Mouse (Mus musculus): Measurements from ENCODE around the gene Usp35. TPM values are rescaled to one million over a fixed set of nuclear protein-coding genes. Genes with fewer than 3 reads are reported as not detected.

Gene Usp35
- polyA plus RNA-seq, 2 experiments: 0.14 to 0.36 TPM

DNA sequence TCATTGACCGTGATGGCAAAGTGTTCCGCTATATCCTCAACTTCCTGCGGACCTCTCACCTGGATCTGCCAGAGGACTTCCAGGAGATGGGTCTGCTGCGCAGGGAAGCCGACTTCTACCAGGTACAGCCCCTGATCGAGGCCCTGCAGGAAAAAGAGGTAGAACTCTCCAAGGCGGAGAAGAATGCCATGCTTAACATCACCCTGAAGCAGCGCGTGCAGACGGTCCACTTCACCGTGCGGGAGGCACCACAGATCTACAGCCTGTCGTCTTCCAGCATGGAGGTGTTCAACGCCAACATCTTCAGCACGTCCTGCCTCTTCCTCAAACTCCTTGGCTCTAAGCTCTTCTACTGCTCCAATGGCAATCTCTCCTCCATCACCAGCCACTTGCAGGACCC is 15.6 kb upstream of the Usp35 start:
- H3K9me3 ChIP-seq (ENCODE audit: control insufficient read depth, low read length): no peaks in the 10 kb centered on the region
- H3K4me3 ChIP-seq (ENCODE audit: insufficient read depth in 1 of 2, low read depth in 2 of 2, low read length in 2 of 2): no peak overlapping the region
- no peak overlapping the region for H3K4me2 ChIP-seq (ENCODE audit: low read depth)
- ATAC-seq (ENCODE audit: insufficient read depth) (no peak), DNase-seq (ENCODE audit: low read depth in 3 of 3, low spot score in 3 of 3) (no peak)
- 85% methylated on average over 15 of the region's 15 CpGs for WGBS (ENCODE audit: insufficient replicate concordance)
- TF ChIP-seq CTCF (IDR thresholded peaks at IDR 0.05; ENCODE audit: low read depth) (no peak), EP300 (IDR thresholded peaks at IDR 0.05; ENCODE audit: low read depth) (no peak)
- no peaks in the 10 kb centered on the region for H3K36me3 ChIP-seq (replicated peaks; ENCODE audit: control insufficient read depth, insufficient read depth, low read depth)
- no peak overlapping the region for H3K9ac ChIP-seq (replicated peaks)
- no peak overlapping the region for H3K27ac ChIP-seq
- no peaks in the 10 kb centered on the region for H3K27me3 ChIP-seq (ENCODE audit: control insufficient read depth, insufficient read depth, low read length)
- H3K4me1 ChIP-seq (replicated peaks; ENCODE audit: control insufficient read depth in 2 of 2, insufficient read depth in 2 of 2, low read length in 1 of 2): peaks cover 2 to 9% of the 10 kb centered on the region in 2 experiments; a peak in 3 of 4 replicates

DNA sequence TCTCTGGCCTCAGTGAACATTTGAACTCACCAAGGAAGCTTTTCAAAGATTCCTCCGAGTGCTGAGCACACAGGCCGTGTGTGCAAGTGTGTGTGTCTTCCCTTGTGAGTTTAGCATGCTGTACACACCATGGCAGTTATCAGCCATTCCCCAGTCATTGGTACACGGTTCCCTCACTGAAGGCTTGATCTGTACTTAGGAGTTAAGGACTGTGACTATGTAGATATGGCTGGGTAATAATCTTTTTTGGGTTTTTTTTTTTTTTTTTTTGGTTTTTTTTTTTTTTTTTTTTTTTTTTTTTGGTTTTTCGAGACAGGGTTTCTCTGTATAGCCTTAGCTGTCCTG is 15.0 kb upstream of the Usp35 start:
- no peaks in the 10 kb centered on the region for H3K27me3 ChIP-seq (ENCODE audit: control insufficient read depth, insufficient read depth, low read length)
- DNase-seq (ENCODE audit: low read depth in 3 of 3, low spot score in 3 of 3) (no peak), ATAC-seq (ENCODE audit: insufficient read depth) (peak; percentile 81)
- peaks cover 4 to 11% of the 10 kb centered on the region in 2 experiments for H3K4me1 ChIP-seq (replicated peaks; ENCODE audit: control insufficient read depth in 2 of 2, insufficient read depth in 2 of 2, low read length in 1 of 2)
- no peak overlapping the region for H3K9ac ChIP-seq (replicated peaks)
- H3K4me2 ChIP-seq (ENCODE audit: low read depth): no peak overlapping the region
- H3K36me3 ChIP-seq (replicated peaks; ENCODE audit: control insufficient read depth, insufficient read depth, low read depth): no peaks in the 10 kb centered on the region
- WGBS (ENCODE audit: insufficient replicate concordance): 21% methylated on average over 3 of the region's 4 CpGs
- H3K27ac ChIP-seq: no peak overlapping the region
- TF ChIP-seq CTCF (IDR thresholded peaks at IDR 0.05; ENCODE audit: low read depth) (no peak), EP300 (IDR thresholded peaks at IDR 0.05; ENCODE audit: low read depth) (peak; percentile 50)
- no peak overlapping the region for H3K4me3 ChIP-seq (ENCODE audit: insufficient read depth in 1 of 2, low read depth in 2 of 2, low read length in 2 of 2)
- H3K9me3 ChIP-seq (ENCODE audit: control insufficient read depth, low read length): no peaks in the 10 kb centered on the region

- TF ChIP-seq CTCF (IDR thresholded peaks at IDR 0.05; ENCODE audit: low read depth) (no peak), EP300 (IDR thresholded peaks at IDR 0.05; ENCODE audit: low read depth) (no peak)
- Histone ChIP-seq H3K4me3 (ENCODE audit: insufficient read depth in 1 of 2, low read depth in 2 of 2, low read length in 2 of 2) (no peak overlapping the region), H3K9ac (replicated peaks) (no peak overlapping the region), H3K27me3 (ENCODE audit: control insufficient read depth, insufficient read depth, low read length) (no peaks in the 10 kb centered on the region), H3K36me3 (replicated peaks; ENCODE audit: control insufficient read depth, insufficient read depth, low read depth) (no peaks in the 10 kb centered on the region), H3K4me1 (replicated peaks; ENCODE audit: control insufficient read depth in 2 of 2, insufficient read depth in 2 of 2, low read length in 1 of 2) (peaks cover 7 to 16% of the 10 kb centered on the region in 2 experiments), H3K9me3 (ENCODE audit: control insufficient read depth, low read length) (no peaks in the 10 kb centered on the region), H3K27ac (no peak overlapping the region), H3K4me2 (ENCODE audit: low read depth) (no peak overlapping the region)
- WGBS (ENCODE audit: insufficient replicate concordance): 38% methylated on average over 9 of the region's 9 CpGs
- ATAC-seq (ENCODE audit: insufficient read depth): peak; percentile 60; the same call in 1 of the 2 replicates
- DNase-seq (ENCODE audit: low read depth in 3 of 3, low spot score in 3 of 3): no peak
These were observed 14.4 kb upstream of the Usp35 start for GRCm38 (mm10) chr7:97346111-97346821.

DNA sequence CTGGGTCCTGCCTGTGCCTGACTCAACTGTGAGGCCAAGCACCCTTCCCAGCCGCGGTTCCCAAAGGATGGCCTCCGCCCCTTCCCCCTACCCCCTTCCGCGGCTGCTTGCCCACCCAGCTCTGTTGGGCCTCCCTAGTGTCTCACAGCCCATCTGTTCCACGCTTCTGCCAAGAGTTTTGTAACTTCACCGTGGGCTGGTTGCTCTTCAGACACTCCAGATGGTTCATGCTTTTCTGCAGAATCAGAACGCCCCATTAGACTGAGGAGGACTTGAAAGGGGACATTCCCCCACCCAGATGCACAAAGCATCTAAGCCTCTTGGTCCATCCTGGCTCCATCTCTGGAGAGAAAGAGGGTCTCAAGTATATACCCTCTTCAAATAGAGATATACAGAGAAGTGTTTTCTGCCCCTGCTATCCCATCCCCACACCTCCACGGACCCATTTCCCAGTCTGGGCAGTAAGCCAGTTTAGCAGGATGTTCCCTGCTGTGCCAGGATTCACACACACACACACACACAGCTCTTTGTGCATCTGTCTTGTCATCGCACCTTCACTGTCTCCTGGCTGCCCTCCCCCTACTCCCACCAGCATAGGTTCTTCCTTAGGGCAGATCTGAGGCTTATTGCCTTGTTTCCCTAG is 13.5 kb upstream of the Usp35 start:
- Histone ChIP-seq H3K36me3 (replicated peaks; ENCODE audit: control insufficient read depth, insufficient read depth, low read depth) (no peaks in the 10 kb centered on the region), H3K4me1 (replicated peaks; ENCODE audit: control insufficient read depth in 2 of 2, insufficient read depth in 2 of 2, low read length in 1 of 2) (peaks cover 7 to 21% of the 10 kb centered on the region in 2 experiments), H3K9me3 (ENCODE audit: control insufficient read depth, low read length) (no peaks in the 10 kb centered on the region), H3K4me3 (ENCODE audit: insufficient read depth in 1 of 2, low read depth in 2 of 2, low read length in 2 of 2) (no peak overlapping the region), H3K4me2 (ENCODE audit: low read depth) (no peak overlapping the region), H3K27ac (no peak overlapping the region), H3K27me3 (ENCODE audit: control insufficient read depth, insufficient read depth, low read length) (no peaks in the 10 kb centered on the region), H3K9ac (replicated peaks) (no peak overlapping the region)
- TF ChIP-seq EP300 (IDR thresholded peaks at IDR 0.05; ENCODE audit: low read depth) (no peak), CTCF (IDR thresholded peaks at IDR 0.05; ENCODE audit: low read depth) (no peak)
- DNase-seq (ENCODE audit: low read depth in 3 of 3, low spot score in 3 of 3) (no peak), ATAC-seq (ENCODE audit: insufficient read depth) (no peak)
- 57% methylated on average over 10 of the region's 10 CpGs for WGBS (ENCODE audit: insufficient replicate concordance)

- H3K9ac ChIP-seq (replicated peaks): no peak overlapping the region
- ATAC-seq (ENCODE audit: insufficient read depth): no peak
- WGBS (ENCODE audit: insufficient replicate concordance): 67% methylated on average over 2 of the region's 2 CpGs
- DNase-seq (ENCODE audit: low read depth in 3 of 3, low spot score in 3 of 3): no peak
- no peak overlapping the region for H3K27ac ChIP-seq
- no peak overlapping the region for H3K4me3 ChIP-seq (ENCODE audit: insufficient read depth in 1 of 2, low read depth in 2 of 2, low read length in 2 of 2)
- H3K36me3 ChIP-seq (replicated peaks; ENCODE audit: control insufficient read depth, insufficient read depth, low read depth): no peaks in the 10 kb centered on the region
- H3K27me3 ChIP-seq (ENCODE audit: control insufficient read depth, insufficient read depth, low read length): no peaks in the 10 kb centered on the region
- peaks cover 7 to 21% of the 10 kb centered on the region in 2 experiments for H3K4me1 ChIP-seq (replicated peaks; ENCODE audit: control insufficient read depth in 2 of 2, insufficient read depth in 2 of 2, low read length in 1 of 2)
- TF ChIP-seq CTCF (IDR thresholded peaks at IDR 0.05; ENCODE audit: low read depth): no peak
- TF ChIP-seq EP300 (IDR thresholded peaks at IDR 0.05; ENCODE audit: low read depth): no peak
- H3K9me3 ChIP-seq (ENCODE audit: control insufficient read depth, low read length): no peaks in the 10 kb centered on the region
- no peak overlapping the region for H3K4me2 ChIP-seq (ENCODE audit: low read depth)
These were observed 12.8 kb upstream of the Usp35 start for GRCm38 (mm10) chr7:97344655-97345054.
